Mouse (Mus musculus): ENCODE measurements at regions not wholly inside any gene's neighbourhood (a gene's known extent, or its start where the extent isn't known, plus 50 kb on each side); places are given as distances from the start of the nearest gene placed in this dataset.

DNA sequence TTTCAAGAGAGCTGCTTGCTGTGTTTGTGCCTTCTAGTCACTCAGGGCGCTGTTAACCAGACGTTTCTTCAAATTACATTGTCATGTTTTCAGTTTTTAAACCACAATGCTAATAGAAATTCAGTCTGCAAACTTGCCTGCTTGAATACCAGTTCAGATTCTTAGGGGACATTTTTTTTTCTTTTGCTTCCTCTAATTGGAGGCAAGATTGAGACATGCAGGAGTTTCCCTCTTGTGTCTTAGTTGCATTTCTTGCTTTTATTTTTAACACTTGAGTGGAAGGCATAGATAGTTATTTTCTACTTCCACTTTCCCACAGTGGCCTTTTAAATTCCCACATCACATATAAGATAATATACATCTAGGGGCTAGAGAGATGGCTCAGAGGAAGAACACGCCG, 246.8 kb downstream of the Grpr start:
- ATAC-seq (no peak), DNase-seq (no peak)
- Histone ChIP-seq H3K36me3 (ENCODE audit: insufficient read depth) (no peaks in the 10 kb centered on the region), H3K9ac (no peak overlapping the region), H3K27me3 (ENCODE audit: insufficient read depth, low read length) (no peaks in the 10 kb centered on the region), H3K4me3 (ENCODE audit: low read depth, low read length) (no peak overlapping the region), H3K4me2 (ENCODE audit: low read depth) (no peak overlapping the region), H3K4me1 (ENCODE audit: insufficient read depth) (no peaks in the 10 kb centered on the region), H3K27ac (ENCODE audit: low read depth, low read length) (no peak overlapping the region), H3K9me3 (ENCODE audit: low read length) (no peaks in the 10 kb centered on the region)
- WGBS = 83% methylated on average over 4 of the region's 4 CpGs
- TF ChIP-seq CTCF (IDR thresholded peaks at IDR 0.05; ENCODE audit: low read depth) = no peak

DNA sequence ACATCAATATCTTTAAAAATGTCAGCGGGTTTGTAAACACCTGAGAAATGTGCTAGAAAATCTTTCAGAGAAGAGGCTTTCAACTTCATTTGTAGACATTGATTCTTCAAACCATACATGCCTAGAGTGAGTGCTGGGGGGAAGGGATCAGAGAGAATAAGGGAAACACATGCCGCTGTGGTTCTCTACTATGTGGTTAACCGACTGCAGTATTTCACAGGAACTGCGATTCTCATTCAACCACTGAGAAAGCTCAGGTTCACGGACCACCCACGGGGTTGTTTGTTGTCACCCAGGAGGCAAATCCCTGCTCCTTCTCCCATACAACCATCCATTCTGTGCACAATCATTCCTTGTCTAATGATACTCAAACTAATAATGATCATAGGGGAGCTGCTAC, 248.4 kb downstream of the Grpr start:
- DNase-seq (no peak), ATAC-seq (no peak)
- H3K9me3 ChIP-seq (ENCODE audit: low read length) = no peaks in the 10 kb centered on the region
- H3K36me3 ChIP-seq (ENCODE audit: insufficient read depth) = no peaks in the 10 kb centered on the region
- WGBS = 86% methylated on average over 6 of the region's 6 CpGs
- H3K4me2 ChIP-seq (ENCODE audit: low read depth) = no peak overlapping the region
- no peak overlapping the region for H3K4me3 ChIP-seq (ENCODE audit: low read depth, low read length)
- no peak overlapping the region for H3K9ac ChIP-seq
- no peak for TF ChIP-seq CTCF (IDR thresholded peaks at IDR 0.05; ENCODE audit: low read depth)
- no peaks in the 10 kb centered on the region for H3K4me1 ChIP-seq (ENCODE audit: insufficient read depth)
- no peak overlapping the region for H3K27ac ChIP-seq (ENCODE audit: low read depth, low read length)
- no peaks in the 10 kb centered on the region for H3K27me3 ChIP-seq (ENCODE audit: insufficient read depth, low read length)

DNA sequence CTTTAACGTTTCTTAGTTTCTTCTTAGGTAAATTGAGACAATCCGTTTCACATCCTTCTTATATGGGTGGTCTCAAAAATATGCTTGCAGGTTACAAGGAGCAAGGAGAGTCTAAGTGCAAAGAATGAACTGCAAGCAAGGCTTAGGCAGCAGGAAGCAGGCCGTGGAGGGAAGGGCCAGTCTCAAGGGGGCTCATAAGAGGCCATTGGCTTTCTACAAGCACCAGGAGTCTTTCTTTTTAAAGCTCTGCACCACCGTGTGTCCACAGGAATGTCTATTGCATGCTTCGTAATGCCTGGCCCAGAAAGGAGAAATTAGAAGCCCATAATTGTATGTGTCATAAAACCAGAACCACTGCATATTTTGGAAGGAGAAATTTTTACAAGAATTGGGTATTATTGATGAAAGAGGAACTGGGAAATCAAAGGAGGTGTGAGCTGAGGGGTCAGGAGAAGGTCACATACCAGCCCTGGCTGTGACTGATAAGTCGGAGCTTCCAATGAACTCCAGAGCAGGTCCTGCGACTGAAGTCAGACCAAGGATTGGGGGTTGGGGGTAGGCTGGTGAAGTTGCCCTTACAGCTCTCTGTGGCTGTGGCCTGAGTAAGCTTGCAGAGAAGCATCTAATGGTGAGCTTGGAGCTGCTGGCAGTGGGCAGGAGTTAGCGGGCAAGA, 252.4 kb downstream of the Grpr start:
- TF ChIP-seq CTCF (IDR thresholded peaks at IDR 0.05; ENCODE audit: low read depth) = no peak
- WGBS = 80% methylated on average over 8 of the region's 8 CpGs
- no peak overlapping the region for H3K4me3 ChIP-seq (ENCODE audit: low read depth, low read length)
- H3K9ac ChIP-seq = no peak overlapping the region
- H3K27ac ChIP-seq (ENCODE audit: low read depth, low read length) = no peak overlapping the region
- H3K4me2 ChIP-seq (ENCODE audit: low read depth) = no peak overlapping the region
- H3K27me3 ChIP-seq (ENCODE audit: insufficient read depth, low read length) = no peaks in the 10 kb centered on the region
- no peak for DNase-seq
- no peaks in the 10 kb centered on the region for H3K36me3 ChIP-seq (ENCODE audit: insufficient read depth)
- H3K9me3 ChIP-seq (ENCODE audit: low read length) = no peaks in the 10 kb centered on the region
- no peaks in the 10 kb centered on the region for H3K4me1 ChIP-seq (ENCODE audit: insufficient read depth)
- no peak for ATAC-seq

DNA sequence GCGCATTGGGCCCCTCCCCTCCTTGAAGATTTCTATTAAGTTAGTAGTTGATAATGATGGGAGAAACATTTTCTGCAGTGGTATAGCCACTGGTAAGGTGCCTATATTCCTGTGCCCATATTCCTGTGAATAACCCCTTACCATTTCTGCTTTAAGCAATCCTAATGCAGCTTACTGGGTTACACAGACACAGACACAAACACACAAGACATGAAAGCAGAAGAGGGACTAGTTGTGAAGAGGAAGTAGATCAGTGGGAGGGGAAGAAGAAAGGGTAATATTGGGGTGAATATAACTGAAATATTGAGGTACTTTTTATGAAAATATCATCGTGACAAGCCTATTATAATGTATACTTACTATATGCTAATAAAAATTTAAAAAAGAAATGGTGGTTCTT, 288.2 kb downstream of the Grpr start:
- H3K4me3 ChIP-seq (ENCODE audit: low read depth, low read length) = no peak overlapping the region
- H3K27ac ChIP-seq (ENCODE audit: low read depth, low read length) = no peak overlapping the region
- no peak for ATAC-seq
- H3K4me1 ChIP-seq (ENCODE audit: insufficient read depth) = no peaks in the 10 kb centered on the region
- 90% methylated on average over 2 of the region's 2 CpGs for WGBS
- H3K9me3 ChIP-seq (ENCODE audit: low read length) = no peaks in the 10 kb centered on the region
- no peaks in the 10 kb centered on the region for H3K27me3 ChIP-seq (ENCODE audit: insufficient read depth, low read length)
- H3K4me2 ChIP-seq (ENCODE audit: low read depth) = no peak overlapping the region
- DNase-seq = no peak
- H3K9ac ChIP-seq = no peak overlapping the region
- TF ChIP-seq CTCF (IDR thresholded peaks at IDR 0.05; ENCODE audit: low read depth) = no peak
- H3K36me3 ChIP-seq (ENCODE audit: insufficient read depth) = no peaks in the 10 kb centered on the region

DNA sequence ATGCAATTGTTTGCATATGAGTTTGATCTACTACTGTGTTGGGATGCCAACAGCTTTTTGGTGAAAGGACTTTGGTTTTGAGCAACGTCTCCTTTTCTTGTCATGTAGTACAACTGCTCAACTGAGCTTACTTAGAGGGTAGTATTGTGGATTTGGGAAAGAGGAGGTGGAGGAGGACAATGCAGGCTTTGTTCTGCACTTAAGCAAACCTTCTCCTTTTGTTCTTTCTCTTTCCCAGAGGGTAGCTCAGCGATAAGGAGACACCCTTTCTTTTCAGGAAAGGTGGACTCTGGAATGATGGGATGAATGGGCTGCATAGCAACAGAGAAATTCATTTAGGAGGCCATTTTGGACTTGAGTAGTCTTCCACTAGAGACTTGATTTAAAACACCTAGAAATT, 288.6 kb upstream of the S100g start:
- H3K9me3 ChIP-seq (ENCODE audit: low read length) = no peaks in the 10 kb centered on the region
- H3K27me3 ChIP-seq (ENCODE audit: insufficient read depth, low read length) = no peaks in the 10 kb centered on the region
- H3K27ac ChIP-seq (ENCODE audit: low read depth, low read length) = no peak overlapping the region
- H3K4me2 ChIP-seq (ENCODE audit: low read depth) = no peak overlapping the region
- H3K4me3 ChIP-seq (ENCODE audit: low read depth, low read length) = no peak overlapping the region
- H3K9ac ChIP-seq = no peak overlapping the region
- 17% methylated on average over 2 of the region's 2 CpGs for WGBS
- no peak for TF ChIP-seq CTCF (IDR thresholded peaks at IDR 0.05; ENCODE audit: low read depth)
- no peaks in the 10 kb centered on the region for H3K4me1 ChIP-seq (ENCODE audit: insufficient read depth)
- ATAC-seq (no peak), DNase-seq (no peak)
- H3K36me3 ChIP-seq (ENCODE audit: insufficient read depth) = no peaks in the 10 kb centered on the region

DNA sequence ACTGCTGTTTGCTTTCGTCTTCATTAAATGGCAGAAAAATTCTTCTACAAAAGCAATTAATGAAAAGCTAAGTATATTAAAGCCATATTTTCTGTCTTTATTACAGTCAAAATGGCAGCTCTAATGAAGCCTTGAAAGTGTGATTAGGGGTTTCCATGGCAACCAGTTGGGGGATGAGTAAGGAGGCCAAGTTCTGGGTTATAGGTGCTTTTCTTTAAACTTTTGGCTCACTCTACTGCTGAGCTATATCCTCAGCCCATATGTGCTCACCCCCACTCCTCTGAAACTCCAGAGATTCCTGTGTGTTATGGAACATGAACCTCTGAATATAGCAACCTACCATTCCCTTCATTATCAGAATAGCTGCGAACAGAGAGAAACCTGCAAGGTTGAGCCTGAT, 240.9 kb upstream of the S100g start:
- ATAC-seq (no peak), DNase-seq (peak; percentile 3)
- no peak for TF ChIP-seq CTCF (IDR thresholded peaks at IDR 0.05; ENCODE audit: low read depth)
- H3K27me3 ChIP-seq (ENCODE audit: insufficient read depth, low read length) = no peaks in the 10 kb centered on the region
- 80% methylated on average over 2 of the region's 2 CpGs for WGBS
- H3K9me3 ChIP-seq (ENCODE audit: low read length) = no peaks in the 10 kb centered on the region
- H3K36me3 ChIP-seq (ENCODE audit: insufficient read depth) = no peaks in the 10 kb centered on the region
- no peak overlapping the region for H3K27ac ChIP-seq (ENCODE audit: low read depth, low read length)
- no peak overlapping the region for H3K9ac ChIP-seq
- no peak overlapping the region for H3K4me2 ChIP-seq (ENCODE audit: low read depth)
- no peaks in the 10 kb centered on the region for H3K4me1 ChIP-seq (ENCODE audit: insufficient read depth)
- H3K4me3 ChIP-seq (ENCODE audit: low read depth, low read length) = no peak overlapping the region

DNA sequence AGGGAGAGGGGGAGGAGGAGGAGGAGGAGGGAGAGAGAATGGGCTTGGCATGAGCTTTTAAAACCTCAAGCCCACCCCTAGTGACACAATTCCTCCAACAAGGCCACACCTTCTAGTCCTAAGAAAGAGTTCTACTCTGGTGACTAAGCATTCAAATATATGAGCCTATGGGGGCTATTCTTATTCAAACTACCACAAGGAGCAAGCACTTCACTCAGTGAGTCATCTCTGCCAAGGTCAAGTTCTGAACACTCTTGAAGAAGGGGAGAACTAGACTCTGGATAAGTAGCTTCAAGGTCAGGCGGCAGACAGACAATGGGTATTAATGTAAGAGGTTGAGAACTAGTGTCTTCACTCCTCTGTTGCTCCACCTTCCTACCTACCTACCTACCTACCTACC, 239.0 kb upstream of the S100g start:
- no peak overlapping the region for H3K27ac ChIP-seq (ENCODE audit: low read depth, low read length)
- no peaks in the 10 kb centered on the region for H3K36me3 ChIP-seq (ENCODE audit: insufficient read depth)
- H3K4me3 ChIP-seq (ENCODE audit: low read depth, low read length) = no peak overlapping the region
- no peak overlapping the region for H3K9ac ChIP-seq
- no peak overlapping the region for H3K4me2 ChIP-seq (ENCODE audit: low read depth)
- no peaks in the 10 kb centered on the region for H3K4me1 ChIP-seq (ENCODE audit: insufficient read depth)
- TF ChIP-seq CTCF (IDR thresholded peaks at IDR 0.05; ENCODE audit: low read depth) = no peak
- ATAC-seq = no peak
- H3K27me3 ChIP-seq (ENCODE audit: insufficient read depth, low read length) = no peaks in the 10 kb centered on the region
- DNase-seq = no peak
- WGBS = 90% methylated on average over 1 of the region's 1 CpGs
- H3K9me3 ChIP-seq (ENCODE audit: low read length) = no peaks in the 10 kb centered on the region
